Mouse (Mus musculus) liver, embryonic 15.5 days (tissue): ENCODE measurements around the gene Dpyd. TPM values are rescaled to one million over a fixed set of nuclear protein-coding genes. Genes with fewer than 3 reads are reported as not detected.

Source experiments
- ATAC-seq: fragments of 200-750 bp; cut with Nextera tagmentation; 2 replicates; pipeline ENCODE4 v1.8.0; 2017; ENCODE audit warnings: moderate number of reproducible peaks, mild to moderate bottlenecking, moderate library complexity; ENCODE audit not compliant: insufficient read depth
- H3K27ac ChIP-seq: fragments of 300-500 bp; sonication (generic); replicated peaks from 2 replicates; pipeline ENCODE4 v1.5.1; 2015; ENCODE audit warnings: mild to moderate bottlenecking, inconsistent platforms
- H3K27me3 ChIP-seq: fragments of 300-500 bp; sonication (generic); 2 replicates; pipeline ENCODE4 v1.6.1; 2015; ENCODE audit warnings: mild to moderate bottlenecking, inconsistent platforms
- H3K36me3 ChIP-seq: fragments of 300-500 bp; sonication (generic); replicated peaks from 2 replicates; pipeline ENCODE4 v1.6.1; 2015; ENCODE audit warnings: moderate library complexity, mild to moderate bottlenecking, inconsistent platforms
- H3K4me1 ChIP-seq: fragments of 300-500 bp; sonication (generic); replicated peaks from 2 replicates; pipeline ENCODE4 v1.6.1; 2015; ENCODE audit warnings: inconsistent platforms
- H3K4me2 ChIP-seq: fragments of 300-500 bp; sonication (generic); 2 replicates; pipeline ENCODE4 v1.6.1; 2015; ENCODE audit warnings: moderate library complexity, mild to moderate bottlenecking, inconsistent platforms
- H3K4me3 ChIP-seq: fragments of 300-500 bp; sonication (generic); replicated peaks from 2 replicates; pipeline ENCODE4 v1.5.1; 2015; ENCODE audit warnings: mild to moderate bottlenecking, inconsistent platforms
- H3K9ac ChIP-seq: fragments of 300-500 bp; sonication (generic); 2 replicates; pipeline ENCODE4 v1.6.1; 2015; ENCODE audit warnings: moderate library complexity, mild to moderate bottlenecking, inconsistent platforms
- H3K9me3 ChIP-seq: fragments of 300-500 bp; sonication (generic); replicated peaks from 2 replicates; pipeline ENCODE4 v1.6.1; 2016; ENCODE audit warnings: inconsistent platforms
- WGBS: fragments of 180-500 bp; shearing (Covaris S2); methylation state at CpG from one replicate; pipeline ENCODE4 v1.1.7; 2015; ENCODE audit warnings: mixed read lengths; ENCODE audit not compliant: insufficient replicate concordance; 5-methylcytosine and 5-hydroxymethylcytosine counted together
- polyA plus RNA-seq: library from polyadenylated mRNA; unstranded; fragments of >200 nt; fragmentation: Nextera tagmentation; extraction: Ambion mirVana; gene quantifications from 2 replicates; pipeline ENCODE4 v1.2.1, GENCODE M21; 2015

Dpyd gene
- polyA plus RNA-seq, 1 experiment from 2014 or later, result 6.3 TPM

DNA sequence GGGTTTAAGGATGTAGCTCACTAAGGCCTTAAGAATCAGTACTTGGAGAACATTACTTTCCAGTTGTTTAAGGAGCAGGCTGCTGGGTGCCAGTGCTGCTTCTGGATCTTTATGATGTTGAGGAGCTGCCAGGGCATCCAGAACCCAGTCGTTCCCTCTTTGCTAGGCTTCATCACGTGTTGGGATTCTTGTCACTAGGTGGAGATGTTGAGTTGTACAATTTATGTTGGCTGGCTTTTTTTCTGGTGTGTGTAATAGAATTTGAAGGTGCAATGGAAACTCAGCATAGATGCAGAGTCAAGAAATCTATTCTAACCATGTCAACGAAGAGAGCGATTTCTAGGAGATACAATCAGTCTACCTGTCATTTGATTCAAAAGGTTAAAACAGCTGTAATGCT is 118.9 kb downstream of the Dpyd start:
- no peaks in the 10 kb centered on the region for H3K36me3 ChIP-seq
- H3K4me1 ChIP-seq, result no peaks in the 10 kb centered on the region
- no peaks in the 10 kb centered on the region for H3K27me3 ChIP-seq
- H3K9me3 ChIP-seq, result no peaks in the 10 kb centered on the region
- no peak overlapping the region for H3K4me3 ChIP-seq
- H3K27ac ChIP-seq, result no peak overlapping the region
- no peak overlapping the region for H3K9ac ChIP-seq
- WGBS, result 50% methylated on average over 4 of the region's 4 CpGs
- no peak overlapping the region for H3K4me2 ChIP-seq
- no peak for ATAC-seq

GRCm38 (mm10) chr3:118750269-118750668 is 188.3 kb downstream of the Dpyd start:
- Histone ChIP-seq H3K9me3 (no peaks in the 10 kb centered on the region), H3K9ac (no peak overlapping the region), H3K36me3 (no peaks in the 10 kb centered on the region), H3K4me2 (no peak overlapping the region), H3K4me1 (no peaks in the 10 kb centered on the region), H3K4me3 (no peak overlapping the region), H3K27ac (no peak overlapping the region), H3K27me3 (no peaks in the 10 kb centered on the region)
- no peak for ATAC-seq
- 54% methylated on average over 3 of the region's 3 CpGs for WGBS

DNA sequence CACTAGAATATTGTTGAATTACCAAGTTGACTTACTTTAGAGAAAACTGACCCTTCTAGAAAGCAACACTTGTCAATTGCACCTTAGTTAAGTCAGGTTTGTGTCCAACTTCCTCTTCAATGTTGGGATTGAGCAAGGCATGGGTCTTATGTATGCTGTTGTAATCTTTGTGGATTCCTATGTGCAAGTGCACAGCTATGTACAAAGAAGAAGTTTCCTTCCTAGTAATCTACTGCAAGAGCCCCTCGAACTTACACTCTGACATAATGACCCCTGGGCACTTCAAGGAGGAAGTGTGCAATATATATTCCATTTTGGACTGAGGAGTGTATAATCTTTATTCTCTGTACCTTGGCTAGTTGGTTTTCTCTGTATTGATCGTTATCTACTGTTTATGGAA is 191.7 kb downstream of the Dpyd start:
- Histone ChIP-seq H3K36me3 (no peaks in the 10 kb centered on the region), H3K9ac (no peak overlapping the region), H3K4me2 (no peak overlapping the region), H3K9me3 (no peaks in the 10 kb centered on the region), H3K27ac (no peak overlapping the region), H3K27me3 (no peaks in the 10 kb centered on the region), H3K4me3 (no peak overlapping the region), H3K4me1 (no peaks in the 10 kb centered on the region)
- WGBS, result 40% methylated on average over 2 of the region's 2 CpGs
- no peak for ATAC-seq

DNA sequence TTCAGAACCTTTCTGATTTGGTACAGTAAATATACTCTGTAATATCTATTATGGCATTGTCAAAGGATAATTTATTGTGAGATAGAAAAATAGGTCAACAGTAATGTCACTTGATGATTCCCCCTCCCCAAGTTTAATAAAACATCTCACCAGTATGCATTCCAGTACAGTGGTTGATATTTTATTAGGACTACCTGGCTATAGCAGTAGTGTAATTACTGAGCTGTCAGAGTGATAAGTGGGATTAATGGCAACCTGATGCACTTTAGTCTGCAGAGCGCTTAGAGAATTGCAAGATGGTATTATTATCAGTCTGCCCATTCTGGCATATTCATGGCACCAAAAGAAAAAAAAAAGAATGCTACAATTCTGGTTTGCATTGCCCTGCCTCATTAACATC is 194.2 kb downstream of the Dpyd start:
- 60% methylated on average over 1 of the region's 1 CpGs for WGBS
- H3K36me3 ChIP-seq, result no peaks in the 10 kb centered on the region
- H3K9ac ChIP-seq, result no peak overlapping the region
- no peaks in the 10 kb centered on the region for H3K4me1 ChIP-seq
- no peaks in the 10 kb centered on the region for H3K27me3 ChIP-seq
- H3K27ac ChIP-seq, result no peak overlapping the region
- no peak overlapping the region for H3K4me2 ChIP-seq
- ATAC-seq, result no peak
- no peak overlapping the region for H3K4me3 ChIP-seq
- H3K9me3 ChIP-seq, result no peaks in the 10 kb centered on the region

DNA sequence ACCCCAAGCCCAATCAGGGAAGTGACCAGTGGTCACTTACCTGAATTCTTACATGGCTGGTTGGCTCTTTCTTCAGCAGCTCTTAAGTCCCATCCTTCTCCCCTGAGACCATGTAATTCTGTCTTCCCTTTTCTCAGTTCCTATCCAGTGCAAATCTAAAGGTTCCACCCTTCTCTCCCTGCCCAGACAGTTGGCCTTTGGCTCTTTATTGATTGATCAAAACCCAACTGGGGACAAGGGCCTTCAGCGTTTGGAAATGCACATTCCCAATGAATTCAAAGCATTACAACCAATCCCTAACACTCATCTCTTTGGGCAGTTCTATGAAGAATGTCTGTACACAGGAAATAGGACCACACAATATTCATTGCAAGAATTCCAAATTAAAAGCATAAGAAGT is 251.0 kb downstream of the Dpyd start:
- no peak overlapping the region for H3K9ac ChIP-seq
- H3K4me3 ChIP-seq, result no peak overlapping the region
- no peak for ATAC-seq
- no peaks in the 10 kb centered on the region for H3K36me3 ChIP-seq
- WGBS, result 60% methylated on average over 1 of the region's 1 CpGs
- H3K4me1 ChIP-seq, result no peaks in the 10 kb centered on the region
- no peaks in the 10 kb centered on the region for H3K9me3 ChIP-seq
- no peak overlapping the region for H3K4me2 ChIP-seq
- no peaks in the 10 kb centered on the region for H3K27me3 ChIP-seq
- H3K27ac ChIP-seq, result no peak overlapping the region

DNA sequence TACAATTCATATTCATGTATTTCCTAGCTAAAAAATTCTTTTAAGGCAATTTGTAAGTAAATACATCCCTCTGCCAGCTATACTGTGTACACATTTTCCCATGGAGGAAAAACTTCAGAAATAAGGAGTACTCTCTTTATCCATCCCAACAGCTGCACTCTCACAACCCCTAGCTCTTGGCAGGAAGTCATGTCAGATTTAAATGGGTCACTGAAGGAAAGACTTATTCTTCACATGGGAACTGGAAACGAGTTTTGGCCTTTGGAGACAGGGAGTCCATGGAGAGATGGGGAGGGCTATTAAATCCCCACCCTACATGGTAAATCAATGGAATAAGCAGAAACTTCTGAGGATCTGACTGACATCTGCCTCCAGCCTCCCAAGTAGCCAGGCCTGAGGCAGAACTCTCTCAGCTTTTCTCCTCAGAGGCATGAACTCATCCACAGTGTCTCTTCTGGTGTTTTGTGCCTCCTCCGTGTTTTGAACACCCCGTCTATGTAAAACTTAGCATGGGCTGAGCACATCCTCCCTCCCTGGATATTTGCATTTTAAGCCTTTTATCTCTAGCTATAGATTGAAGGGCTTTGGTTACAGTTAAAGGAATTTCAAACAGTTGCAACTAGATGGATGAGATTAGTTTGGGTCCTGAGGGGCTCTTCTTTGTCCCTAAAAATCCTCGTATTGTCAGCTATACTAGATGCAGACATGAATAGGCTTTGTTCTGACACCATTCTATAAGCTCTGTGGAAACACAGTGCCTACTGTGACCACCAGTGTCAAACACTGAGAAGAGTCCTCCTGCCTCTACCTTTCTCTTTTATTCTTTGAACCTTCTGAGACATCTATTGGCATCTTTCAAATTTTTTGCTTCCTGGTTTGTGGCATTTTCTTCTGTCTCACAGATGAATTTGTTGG is 288.9 kb downstream of the Dpyd start:
- 46% methylated on average over 4 of the region's 4 CpGs for WGBS
- H3K4me3 ChIP-seq, result no peak overlapping the region
- no peaks in the 10 kb centered on the region for H3K36me3 ChIP-seq
- H3K9ac ChIP-seq, result no peak overlapping the region
- no peaks in the 10 kb centered on the region for H3K27me3 ChIP-seq
- no peaks in the 10 kb centered on the region; the same call in 1 of the 2 replicates for H3K9me3 ChIP-seq
- ATAC-seq, result no peak
- no peak overlapping the region for H3K27ac ChIP-seq
- H3K4me2 ChIP-seq, result no peak overlapping the region
- H3K4me1 ChIP-seq, result no peaks in the 10 kb centered on the region

DNA sequence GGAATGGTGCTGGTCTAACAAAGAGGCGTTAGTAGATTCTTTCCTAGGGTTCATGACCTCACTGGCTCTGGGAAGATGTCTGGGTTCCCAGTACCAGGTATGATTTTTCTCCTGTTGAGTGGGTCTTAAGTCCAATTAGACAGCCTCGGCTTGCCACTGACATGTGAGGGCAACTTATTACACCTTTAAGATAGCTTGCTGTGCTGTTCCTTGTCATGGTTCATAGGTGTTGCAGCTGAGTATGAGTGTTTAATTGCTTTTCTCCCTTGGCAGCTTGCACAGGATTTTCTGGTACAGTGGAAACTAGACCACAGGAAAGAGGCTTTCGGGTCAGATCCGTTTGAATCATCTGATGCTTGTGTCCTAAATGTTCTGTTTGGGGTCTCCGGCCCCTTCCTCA is 290.8 kb downstream of the Dpyd start:
- H3K4me1 ChIP-seq, result no peaks in the 10 kb centered on the region
- no peak overlapping the region for H3K4me2 ChIP-seq
- WGBS, result 62% methylated on average over 5 of the region's 5 CpGs
- no peaks in the 10 kb centered on the region for H3K36me3 ChIP-seq
- no peak overlapping the region for H3K4me3 ChIP-seq
- no peak for ATAC-seq
- H3K9ac ChIP-seq, result no peak overlapping the region
- H3K9me3 ChIP-seq, result no peaks in the 10 kb centered on the region; the same call in 1 of the 2 replicates
- no peaks in the 10 kb centered on the region for H3K27me3 ChIP-seq
- H3K27ac ChIP-seq, result no peak overlapping the region

GRCm38 (mm10) chr3:118855411-118855810 is 293.5 kb downstream of the Dpyd start:
- ATAC-seq, result no peak

GRCm38 (mm10) chr3:118869113-118870107 is 307.5 kb downstream of the Dpyd start:
- Histone ChIP-seq H3K9ac (no peak overlapping the region), H3K27ac (no peak overlapping the region), H3K9me3 (no peaks in the 10 kb centered on the region; the same call in 1 of the 2 replicates), H3K4me2 (no peak overlapping the region), H3K4me1 (no peaks in the 10 kb centered on the region), H3K36me3 (no peaks in the 10 kb centered on the region), H3K27me3 (no peaks in the 10 kb centered on the region), H3K4me3 (no peak overlapping the region)
- no peak for ATAC-seq
- 55% methylated on average over 10 of the region's 10 CpGs for WGBS

More at GRCm38 (mm10) chr3:118855411-118855810, 293.5 kb downstream of the Dpyd start:
- WGBS, result 66% methylated on average over 7 of the region's 7 CpGs
- H3K4me2 ChIP-seq, result no peak overlapping the region
- H3K27ac ChIP-seq, result no peak overlapping the region
- no peak overlapping the region for H3K9ac ChIP-seq
- H3K4me3 ChIP-seq, result no peak overlapping the region
- no peaks in the 10 kb centered on the region for H3K4me1 ChIP-seq
- H3K36me3 ChIP-seq, result no peaks in the 10 kb centered on the region
- no peaks in the 10 kb centered on the region; the same call in 1 of the 2 replicates for H3K9me3 ChIP-seq
- no peaks in the 10 kb centered on the region for H3K27me3 ChIP-seq

- 62% methylated on average over 2 of the region's 2 CpGs for WGBS
Measured at GRCm38 (mm10) chr3:118875871-118876270, 313.9 kb downstream of the Dpyd start.

DNA sequence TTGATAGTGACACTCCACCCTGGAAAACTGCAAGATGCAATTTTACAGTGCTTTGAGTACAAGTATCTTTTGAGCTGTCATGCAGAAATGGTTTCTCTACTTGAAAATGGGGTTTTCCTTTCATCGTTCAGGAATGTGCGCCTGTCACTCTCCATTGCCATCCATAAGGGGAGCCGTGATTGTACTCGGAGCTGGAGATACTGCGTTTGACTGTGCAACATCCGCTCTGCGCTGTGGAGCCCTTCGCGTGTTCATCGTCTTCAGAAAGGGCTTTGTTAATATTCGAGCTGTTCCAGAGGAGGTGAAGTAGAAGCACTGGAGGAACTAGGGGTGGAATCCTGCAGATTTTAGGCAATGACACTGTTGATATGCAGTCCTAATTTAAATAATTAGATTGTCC is 337.1 kb downstream of the Dpyd start:
- H3K27ac ChIP-seq, result no peak overlapping the region
- WGBS, result 79% methylated on average over 11 of the region's 11 CpGs
- no peaks in the 10 kb centered on the region for H3K4me1 ChIP-seq
- H3K36me3 ChIP-seq, result no peaks in the 10 kb centered on the region
- H3K4me3 ChIP-seq, result no peak overlapping the region
- H3K9me3 ChIP-seq, result no peaks in the 10 kb centered on the region
- ATAC-seq, result no peak
- H3K9ac ChIP-seq, result no peak overlapping the region
- no peak overlapping the region for H3K4me2 ChIP-seq
- no peaks in the 10 kb centered on the region for H3K27me3 ChIP-seq

More at GRCm38 (mm10) chr3:118875871-118876270, 313.9 kb downstream of the Dpyd start:
- Histone ChIP-seq H3K4me3 (no peak overlapping the region), H3K36me3 (no peaks in the 10 kb centered on the region), H3K27me3 (no peaks in the 10 kb centered on the region), H3K27ac (no peak overlapping the region), H3K9ac (no peak overlapping the region), H3K4me1 (no peaks in the 10 kb centered on the region), H3K4me2 (no peak overlapping the region), H3K9me3 (no peaks in the 10 kb centered on the region)
- ATAC-seq, result no peak
